Mouse (Mus musculus) left cerebral cortex, adult 2 months (tissue): Measurements from ENCODE around the gene Nr4a3. TPM values are rescaled to one million over a fixed set of nuclear protein-coding genes. Genes with fewer than 3 reads are reported as not detected.

ENCODE experiments used
- DNase-seq, 2 experiments: peaks; one replicate each; pipeline ENCODE4 v3.0.0; 2021 to 2022; ENCODE audit warnings: low spot score in 2 of 2, mixed read lengths in 1 of 2; ENCODE audit errors: extremely low spot score in 1 of 2
- H3K27ac ChIP-seq: fragments of 200-600 bp; 2 replicates; pipeline ENCODE4 v1.8.1; 2022
- H3K4me3 ChIP-seq: fragments of 200-600 bp; 2 replicates; pipeline ENCODE4 v1.8.1; 2022
- CTCF ChIP-seq: fragments of 200-600 bp; IDR thresholded peaks from 2 replicates; pipeline ENCODE4 v1.8.1; 2022; ENCODE audit warnings: antibody characterized with exemption, mild to moderate bottlenecking, moderate library complexity
- intact Hi-C: fragments of 180-260 bp; cut with DNase I; formaldehyde crosslinking; loops from one replicate; pipeline ENCODE4 v1.15.1; 2025
- total RNA-seq, 2 experiments: library from RNA; stranded (reverse); gene quantifications; 2 replicates each; pipeline ENCODE4 v1.2.3; 2021

Gene Nr4a3
- total RNA-seq, 2 experiments from 2014 or later = 23.9 to 53.9 TPM

GRCm38 (mm10) chr4:48051086-48051673 lies 6.2 kb downstream of the Nr4a3 start:
- no peak for DNase-seq
- 0 out of 2 replicates have a peak overlapping the region, but pooled peaks have one; percentile 28 for H3K27ac ChIP-seq
- intact Hi-C loops = no loop called here
- no peak for TF ChIP-seq CTCF
- H3K4me3 ChIP-seq = peak overlapping the region; percentile 17; the same call in 1 of the 2 replicates

DNA sequence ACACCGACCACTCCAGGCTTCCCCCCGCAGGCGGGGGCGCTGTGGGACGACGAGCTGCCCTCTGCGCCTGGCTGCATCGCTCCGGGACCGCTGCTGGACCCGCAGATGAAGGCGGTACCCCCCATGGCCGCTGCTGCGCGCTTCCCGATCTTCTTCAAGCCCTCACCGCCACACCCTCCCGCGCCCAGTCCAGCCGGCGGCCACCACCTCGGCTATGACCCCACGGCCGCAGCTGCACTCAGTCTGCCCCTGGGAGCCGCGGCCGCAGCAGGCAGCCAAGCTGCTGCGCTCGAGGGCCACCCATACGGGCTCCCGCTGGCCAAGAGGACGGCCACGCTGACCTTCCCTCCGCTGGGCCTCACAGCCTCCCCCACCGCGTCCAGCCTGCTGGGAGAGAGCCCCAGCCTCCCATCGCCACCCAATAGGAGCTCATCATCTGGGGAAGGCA lies 6.7 kb downstream of the Nr4a3 start:
- TF ChIP-seq CTCF = no peak
- peak overlapping the region; percentile 17; the same call in 1 of the 2 replicates for H3K4me3 ChIP-seq
- intact Hi-C loops = no loop called here
- H3K27ac ChIP-seq = peak overlapping the region; percentile 30
- no peak for DNase-seq

GRCm38 (mm10) chr4:48061716-48062115 lies 16.8 kb downstream of the Nr4a3 start:
- Histone ChIP-seq H3K27ac (no peak overlapping the region), H3K4me3 (no peak overlapping the region)
- DNase-seq = no peak
- TF ChIP-seq CTCF = no peak
- intact Hi-C loops = no loop called here

GRCm38 (mm10) chr4:48064311-48064710 lies 19.4 kb downstream of the Nr4a3 start:
- Histone ChIP-seq H3K27ac (no peak overlapping the region), H3K4me3 (no peak overlapping the region)
- intact Hi-C loops = no loop called here
- no peak for DNase-seq
- TF ChIP-seq CTCF = no peak

- intact Hi-C loops = no loop called here
- DNase-seq = no peak
These were observed 21.7 kb downstream of the Nr4a3 start for GRCm38 (mm10) chr4:48066676-48067075.

GRCm38 (mm10) chr4:48069111-48069510 lies 24.2 kb downstream of the Nr4a3 start:
- no peak for DNase-seq
- no peak overlapping the region for H3K27ac ChIP-seq
- no peak overlapping the region for H3K4me3 ChIP-seq
- intact Hi-C loops = no loop called here
- TF ChIP-seq CTCF = no peak

More at GRCm38 (mm10) chr4:48066676-48067075, 21.7 kb downstream of the Nr4a3 start:
- no peak overlapping the region for H3K27ac ChIP-seq
- no peak overlapping the region for H3K4me3 ChIP-seq
- TF ChIP-seq CTCF = no peak

DNA sequence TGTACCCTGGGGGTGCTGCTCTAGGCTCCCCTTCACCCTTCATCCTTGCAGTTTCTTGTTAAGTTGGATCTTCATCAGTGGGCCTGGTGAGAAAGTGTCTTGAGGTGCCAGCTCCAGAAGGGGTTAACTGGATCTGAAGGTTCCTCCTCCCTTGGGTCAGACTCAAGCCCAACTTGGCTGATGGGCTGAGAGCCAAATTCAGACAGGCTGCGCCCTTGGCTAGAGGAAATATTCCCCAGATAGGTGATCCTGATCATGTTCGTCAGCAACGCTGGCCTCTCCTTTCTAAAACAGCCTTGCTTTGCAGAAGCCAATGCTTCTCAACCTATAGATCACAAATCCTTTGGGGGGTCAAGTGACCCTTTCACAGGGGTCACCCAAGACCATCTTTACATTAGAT lies 27.1 kb downstream of the Nr4a3 start:
- TF ChIP-seq CTCF = no peak
- Histone ChIP-seq H3K27ac (no peak overlapping the region), H3K4me3 (no peak overlapping the region)
- intact Hi-C loops = no loop called here
- DNase-seq = no peak

DNA sequence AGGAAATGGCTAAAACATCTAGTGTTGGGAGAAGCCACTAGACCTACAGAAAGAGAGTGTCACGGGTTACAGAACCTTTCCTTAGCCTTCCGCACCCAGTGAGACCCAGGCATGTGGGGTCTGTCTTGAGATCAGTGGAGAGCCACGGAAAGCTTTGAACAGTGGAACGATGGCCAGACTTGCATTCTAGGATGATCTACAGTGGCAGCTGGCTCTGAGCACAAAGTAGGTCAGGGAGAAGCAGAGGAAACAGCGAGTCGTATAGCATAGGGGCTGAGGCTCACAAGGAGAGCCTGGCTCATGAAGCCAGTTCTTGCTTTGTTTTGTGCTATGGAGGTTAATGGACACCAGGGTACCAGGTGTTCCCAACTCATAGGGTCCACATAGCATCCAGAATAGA lies 28.4 kb downstream of the Nr4a3 start:
- TF ChIP-seq CTCF = no peak

GRCm38 (mm10) chr4:48074451-48075240 lies 29.7 kb downstream of the Nr4a3 start:
- no peak overlapping the region for H3K27ac ChIP-seq
- DNase-seq = no peak
- no peak overlapping the region for H3K4me3 ChIP-seq
- intact Hi-C loops = no loop called here
- no peak for TF ChIP-seq CTCF

More for the DNA sequence above, 28.4 kb downstream of the Nr4a3 start:
- intact Hi-C loops = no loop called here
- no peak overlapping the region for H3K27ac ChIP-seq
- H3K4me3 ChIP-seq = no peak overlapping the region
- DNase-seq = no peak

- no peak for DNase-seq
- no peak overlapping the region for H3K27ac ChIP-seq
- H3K4me3 ChIP-seq = no peak overlapping the region
- intact Hi-C loops = no loop called here
- TF ChIP-seq CTCF = no peak
These were observed 31.9 kb downstream of the Nr4a3 start for GRCm38 (mm10) chr4:48076693-48077471.

DNA sequence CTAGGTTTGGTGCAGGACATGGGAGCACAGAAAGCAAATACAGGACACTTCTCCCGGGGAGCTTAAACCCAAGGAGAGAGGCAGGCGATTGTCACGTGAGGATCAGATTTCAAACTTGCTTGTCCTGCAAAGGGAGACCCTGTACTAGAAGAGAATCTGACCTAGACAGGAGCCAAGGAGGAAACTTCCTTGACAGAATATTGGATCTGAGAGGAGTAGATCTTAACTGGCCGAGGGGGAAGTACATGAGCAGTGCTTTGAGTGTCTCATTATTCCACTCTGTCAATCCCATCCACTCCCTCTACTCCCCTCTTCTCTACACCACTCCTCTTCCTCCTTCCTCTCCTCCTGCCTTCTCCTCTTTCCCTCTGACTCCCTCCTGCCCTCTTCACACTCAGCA lies 33.3 kb downstream of the Nr4a3 start:
- no peak for TF ChIP-seq CTCF
- intact Hi-C loops = no loop called here

More for the DNA sequence above, 33.3 kb downstream of the Nr4a3 start:
- H3K27ac ChIP-seq = no peak overlapping the region
- no peak for DNase-seq
- H3K4me3 ChIP-seq = no peak overlapping the region
